Mouse (Mus musculus): Measurements from ENCODE around the gene Slbp.
A peak's percentile ranks its signal among the peaks of the same experiment; 100 is the strongest.

The Slbp gene

DNA sequence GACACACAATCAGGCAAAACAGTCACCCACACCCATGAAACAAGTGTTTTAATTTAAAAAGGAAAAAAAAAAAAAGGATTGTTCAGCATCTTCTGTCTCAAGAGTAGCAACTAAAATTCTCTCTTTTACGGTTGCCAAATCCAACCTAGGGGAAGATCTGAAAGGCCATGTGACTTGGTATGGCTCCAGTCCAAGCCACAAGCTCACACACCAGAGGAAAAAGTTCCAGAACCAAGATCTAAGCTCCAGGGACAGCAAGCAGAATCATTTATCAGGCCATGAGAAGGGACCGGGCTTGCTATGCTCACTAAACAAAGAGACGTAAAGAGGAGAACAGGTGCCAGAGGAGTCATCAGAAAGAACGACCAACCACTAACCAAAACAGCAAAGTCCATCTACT is 24.4 kb downstream of the Slbp start:
- no peak for DNase-seq

- no peak for DNase-seq
Observed at GRCm38 (mm10) chr5:33623766-33624165, 28.6 kb downstream of the Slbp start.

- no peak for DNase-seq
Observed at GRCm38 (mm10) chr5:33622671-33623070, 29.7 kb downstream of the Slbp start.

DNA sequence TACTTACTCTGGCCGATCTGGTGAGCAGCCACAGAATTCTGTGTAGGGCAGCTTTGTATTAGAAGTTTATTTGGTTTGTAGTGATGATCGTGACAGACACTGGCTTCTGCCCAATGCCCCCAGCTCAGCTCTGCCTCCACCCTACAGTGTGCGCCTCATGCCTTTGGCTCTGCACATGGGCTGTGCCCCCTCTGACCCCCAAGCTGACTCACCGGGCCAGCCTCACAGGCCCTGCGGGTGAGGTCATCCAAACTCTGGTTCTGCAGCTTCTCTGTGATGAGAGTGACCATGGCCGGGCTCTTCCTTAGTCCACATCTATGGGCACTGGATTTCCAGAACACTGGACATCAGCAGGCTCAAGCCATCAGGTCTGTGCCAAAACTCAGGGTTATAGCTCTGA is 38.0 kb downstream of the Slbp start:
- DNase-seq, result no peak

DNA sequence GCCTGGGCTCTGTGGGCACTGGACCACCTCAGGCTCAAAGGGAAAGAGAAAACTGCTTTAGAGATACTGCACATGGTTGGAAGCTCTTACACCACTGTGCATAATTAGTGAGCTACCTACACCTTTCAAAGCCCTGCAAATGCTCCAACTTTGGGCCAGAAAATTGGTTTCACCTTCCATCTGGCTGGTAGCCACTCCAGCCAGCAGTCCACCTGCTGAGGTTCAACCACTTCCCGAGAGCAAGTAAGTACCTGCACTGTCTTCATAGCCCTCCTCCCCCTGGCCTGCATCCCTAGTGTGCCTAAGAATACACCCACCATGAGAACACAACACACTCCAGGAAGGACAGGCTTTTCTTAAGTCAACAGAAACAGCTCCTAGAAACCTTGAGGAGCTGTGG is 40.6 kb downstream of the Slbp start:
- DNase-seq, result no peak

- DNase-seq, result no peak
Observed at GRCm38 (mm10) chr5:33609226-33609625, 43.1 kb downstream of the Slbp start.

DNA sequence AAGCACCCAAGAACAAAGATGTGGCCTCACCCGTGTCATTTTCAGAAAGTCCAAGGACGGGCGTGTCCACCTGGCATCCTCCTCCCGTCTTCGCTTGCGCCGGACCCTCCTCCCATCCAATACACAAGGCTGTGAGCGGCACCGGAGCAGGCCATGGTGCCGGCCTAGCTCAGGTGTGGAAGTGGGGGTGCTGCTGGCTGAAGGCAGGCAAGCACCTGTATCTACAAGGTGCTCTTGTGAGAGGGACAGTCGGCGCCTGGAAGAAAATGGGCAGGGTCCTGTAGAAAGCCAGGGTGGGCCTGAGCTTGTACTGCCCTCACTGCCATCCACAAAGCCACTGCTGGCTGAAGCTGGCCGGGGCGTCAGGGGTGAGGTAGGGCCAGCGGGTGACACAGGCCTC is 44.9 kb downstream of the Slbp start:
- no peak for DNase-seq

DNA sequence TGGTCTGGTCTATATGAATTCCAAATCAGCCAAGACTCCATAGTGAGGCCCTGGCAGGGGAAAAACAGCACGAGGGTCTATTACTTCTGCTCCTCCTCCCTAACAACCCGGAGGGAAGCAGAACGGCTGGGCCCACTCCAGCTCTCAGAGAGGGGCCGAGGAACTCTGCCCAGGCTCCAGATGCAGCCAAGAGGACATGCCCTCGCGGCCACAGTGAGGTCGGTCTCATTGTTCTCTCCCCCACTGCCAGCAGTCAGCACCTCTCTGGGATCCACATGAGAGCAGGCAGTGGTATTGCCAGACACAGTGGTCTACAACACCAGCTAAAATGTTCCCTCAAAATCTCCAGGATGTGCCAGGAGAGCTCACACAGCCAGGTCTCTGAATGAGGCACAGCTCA is 45.7 kb downstream of the Slbp start:
- no peak for DNase-seq

GRCm38 (mm10) chr5:33605314-33605713 is 47.1 kb downstream of the Slbp start:
- DNase-seq, result no peak

GRCm38 (mm10) chr5:33593620-33594019 is 58.8 kb downstream of the Slbp start:
- DNase-seq, result peak; percentile 30

DNA sequence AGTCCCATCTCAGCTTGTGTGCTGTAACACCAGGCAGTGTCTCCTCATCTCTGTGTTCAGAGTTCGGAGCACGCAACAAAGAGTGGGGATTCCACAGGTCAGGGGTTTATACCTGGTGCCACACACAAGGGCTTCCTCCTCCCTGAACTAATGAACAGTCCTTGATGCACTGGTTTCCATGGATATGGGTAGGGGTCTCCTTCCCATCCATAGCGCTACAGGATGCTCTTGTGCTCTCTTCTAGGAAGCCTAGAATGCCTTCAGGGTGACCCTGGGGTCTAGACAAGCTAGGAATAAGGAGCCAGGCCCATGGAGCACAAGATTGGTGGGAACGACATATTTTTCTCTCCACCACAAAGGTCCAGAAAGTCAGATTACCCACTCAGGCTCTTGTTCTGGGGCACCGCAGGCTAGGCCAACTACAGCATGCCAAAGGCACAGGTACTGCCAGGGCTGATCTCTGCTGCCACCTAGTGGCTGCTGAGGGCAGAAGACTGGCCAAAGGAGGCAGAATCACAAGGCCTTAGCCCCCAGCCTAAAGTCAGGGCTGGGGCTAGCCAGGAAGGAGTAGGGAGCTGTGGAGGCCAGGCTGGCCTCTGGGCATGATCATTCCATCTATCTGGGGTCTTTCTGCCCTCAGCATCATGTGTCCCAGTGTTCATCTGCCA is 63.0 kb downstream of the Slbp start:
- DNase-seq, result peak; percentile 78

- DNase-seq, result no peak
Observed at GRCm38 (mm10) chr5:33588066-33588465, 64.3 kb downstream of the Slbp start.

DNA sequence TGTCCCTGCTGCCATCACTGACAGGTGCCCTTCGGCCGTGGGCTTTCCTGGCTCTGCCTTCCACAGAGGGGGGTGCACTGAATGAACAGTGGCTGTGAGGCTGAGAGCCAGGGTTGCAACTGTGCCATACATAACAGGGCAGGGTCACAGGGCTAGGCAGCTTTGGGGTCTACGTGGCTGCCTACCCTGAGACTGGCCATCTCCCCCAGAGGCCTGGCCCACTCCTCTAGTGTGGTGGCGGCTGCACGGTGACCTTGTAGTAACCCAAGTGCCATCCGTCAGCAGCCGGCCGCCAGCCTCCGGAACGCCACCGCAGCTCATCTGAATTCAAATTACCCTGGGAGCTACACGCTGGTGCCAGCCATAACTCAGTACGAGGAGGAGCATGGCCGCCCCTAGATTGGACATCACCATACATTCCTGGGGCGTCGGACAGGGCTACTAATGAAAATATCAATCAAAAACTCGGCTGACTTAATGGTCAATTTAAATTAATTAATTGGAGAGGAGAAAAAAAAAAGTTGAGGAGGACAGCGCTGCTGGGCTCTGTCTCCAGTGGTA is 64.8 kb downstream of the Slbp start:
- DNase-seq, result no peak
